Mouse (Mus musculus): ENCODE measurements around the gene Ofcc1.

DNA sequence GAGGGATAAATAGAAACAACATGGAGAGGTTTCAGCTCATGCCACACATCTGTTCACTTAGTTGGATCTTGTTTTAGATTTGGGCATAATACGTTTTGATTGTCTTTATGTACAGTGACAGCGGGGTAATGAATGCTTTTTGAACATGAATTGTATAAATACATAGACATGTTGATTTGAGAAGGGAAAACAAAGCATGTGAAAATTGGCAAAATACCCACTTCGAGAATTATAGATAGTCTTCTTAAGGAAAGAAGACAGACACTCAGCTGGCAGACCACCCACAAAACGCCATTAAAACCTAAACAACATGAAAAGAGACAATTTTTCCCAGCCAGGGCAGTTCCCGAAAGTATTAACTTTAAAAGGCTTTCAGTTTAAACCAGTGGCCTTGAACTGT is 37.9 kb downstream of the Ofcc1 start:
- TF ChIP-seq CTCF (IDR thresholded peaks at IDR 0.05; ENCODE audit: insufficient read depth, low read depth, low read length) (no peak), POLR2A (IDR thresholded peaks at IDR 0.05; ENCODE audit: insufficient read depth, low read depth, low read length) (no peak)

All from olfactory bulb, adult 2 months (tissue).